Mouse (Mus musculus): ENCODE results near the gene Zbtb12.
"Not testable (repeated sequence)": the region's sequence is repeated elsewhere in the genome, so short reads cannot be mapped to it uniquely, and the experiment has no call there.

- TF ChIP-seq KAT2A (conservative IDR thresholded peaks at IDR 0.05; ENCODE audit: low read depth, low read length); POLR2A (IDR thresholded peaks at IDR 0.05; ENCODE audit: control insufficient read depth in 1 of 2, insufficient read depth in 1 of 2, low read depth in 1 of 2, low read length in 2 of 2, poor library complexity in 1 of 2); EP300 (IDR thresholded peaks at IDR 0.05; ENCODE audit: low read depth in 1 of 2, low read length in 2 of 2); CTCF (IDR thresholded peaks at IDR 0.05 in 2 of 3, conservative IDR thresholded peaks at IDR 0.05 in 1 of 3; ENCODE audit: control insufficient read depth in 1 of 3, insufficient read depth in 1 of 3, low read depth in 2 of 3, low read length in 3 of 3, poor library complexity in 1 of 3, severe bottlenecking in 1 of 3); TCF12 (IDR thresholded peaks at IDR 0.05; ENCODE audit: low read depth, low read length); UBTF (IDR thresholded peaks at IDR 0.05; ENCODE audit: borderline replicate concordance, insufficient read depth, low read depth, low read length); MAX (IDR thresholded peaks at IDR 0.05; ENCODE audit: low read length): not testable (repeated sequence)
These were observed 21.5 kb downstream of the Zbtb12 start for GRCm38 (mm10) chr17:34900826-34901225.
